Mouse (Mus musculus): ENCODE data around the gene Ccdc171.

Gene Ccdc171

GRCm38 (mm10) chr4:83794315-83794922 lies 269.1 kb downstream of the Ccdc171 start:
- peak; percentile 6 to 10 for DNase-seq (ENCODE audit: low spot score in 2 of 2)

GRCm38 (mm10) chr4:83794930-83795459 lies 269.6 kb downstream of the Ccdc171 start:
- DNase-seq (ENCODE audit: low spot score in 2 of 2): no peak

- no peak for DNase-seq (ENCODE audit: low spot score in 2 of 2)
Observed at GRCm38 (mm10) chr4:83797976-83798375, 272.6 kb downstream of the Ccdc171 start.

- no peak for DNase-seq (ENCODE audit: low spot score in 2 of 2)
Observed at GRCm38 (mm10) chr4:83798674-83799430, 273.5 kb downstream of the Ccdc171 start.

- DNase-seq (ENCODE audit: low spot score in 2 of 2): no peak
Observed at GRCm38 (mm10) chr4:83800402-83800801, 275.1 kb downstream of the Ccdc171 start.

- DNase-seq (ENCODE audit: low spot score in 2 of 2): no peak
Observed at GRCm38 (mm10) chr4:83816925-83817324, 291.6 kb downstream of the Ccdc171 start.

- no peak for DNase-seq (ENCODE audit: low spot score in 2 of 2)
Observed at GRCm38 (mm10) chr4:83829718-83830459, 304.5 kb downstream of the Ccdc171 start.

GRCm38 (mm10) chr4:83830891-83831880 lies 305.8 kb downstream of the Ccdc171 start:
- DNase-seq (ENCODE audit: low spot score in 2 of 2): no peak

GRCm38 (mm10) chr4:83839077-83839476 lies 313.7 kb downstream of the Ccdc171 start:
- no peak for DNase-seq (ENCODE audit: low spot score in 2 of 2)

- no peak for DNase-seq (ENCODE audit: low spot score in 2 of 2)
Observed at GRCm38 (mm10) chr4:83846304-83846703, 321.0 kb downstream of the Ccdc171 start.

- DNase-seq (ENCODE audit: low spot score in 2 of 2): no peak
Observed at GRCm38 (mm10) chr4:83853885-83854284, 328.5 kb downstream of the Ccdc171 start.

GRCm38 (mm10) chr4:83861706-83862105 lies 336.4 kb downstream of the Ccdc171 start:
- no peak for DNase-seq (ENCODE audit: low spot score in 2 of 2)

GRCm38 (mm10) chr4:83862295-83862694 lies 336.9 kb downstream of the Ccdc171 start:
- DNase-seq (ENCODE audit: low spot score in 2 of 2): no peak

GRCm38 (mm10) chr4:83876600-83876999 lies 351.3 kb downstream of the Ccdc171 start:
- no peak for DNase-seq (ENCODE audit: low spot score in 2 of 2)

- DNase-seq (ENCODE audit: low spot score in 2 of 2): no peak
Observed at GRCm38 (mm10) chr4:83878236-83878635, 352.9 kb downstream of the Ccdc171 start.

GRCm38 (mm10) chr4:83888459-83889054 lies 363.2 kb downstream of the Ccdc171 start:
- DNase-seq (ENCODE audit: low spot score in 2 of 2): no peak

GRCm38 (mm10) chr4:83902081-83902645 lies 376.8 kb downstream of the Ccdc171 start:
- no peak for DNase-seq (ENCODE audit: low spot score in 2 of 2)

Measured in urinary bladder, postnatal 36 days (tissue).